Mouse (Mus musculus): ENCODE measurements around the gene Kif5a. TPM values are rescaled to one million over a fixed set of nuclear protein-coding genes. Genes with fewer than 3 reads are reported as not detected.

The Kif5a gene
- total RNA-seq, 1 experiment: 6.2 TPM

- TF ChIP-seq MAFK (IDR thresholded peaks at IDR 0.05; ENCODE audit: insufficient read depth, low read depth, low read length) (no peak), HCFC1 (IDR thresholded peaks at IDR 0.05; ENCODE audit: borderline replicate concordance, insufficient read depth, low read length) (no peak), ZC3H11A (IDR thresholded peaks at IDR 0.05; ENCODE audit: borderline replicate concordance, low read depth, low read length) (no peak), ZNF384 (IDR thresholded peaks at IDR 0.05; ENCODE audit: low read depth, low read length) (no peak), CHD2 (IDR thresholded peaks at IDR 0.05; ENCODE audit: low read depth, low read length) (no peak)
- DNase-seq (ENCODE audit: low read depth, low spot score): no peak
- no peak overlapping the region for H3K9ac ChIP-seq (ENCODE audit: insufficient read depth, low read depth, low read length, poor library complexity, severe bottlenecking)
- H3K36me3 ChIP-seq (ENCODE audit: control insufficient read depth, insufficient read depth, low read length, poor library complexity, severe bottlenecking): peaks cover 31% of the 10 kb centered on the region; the same call in 1 of the 2 replicates
- in situ Hi-C loops (cut with MboI; ENCODE audit: low sequenced_read_pairs in 2 of 2, unreplicated experiment in 2 of 2): no loop called here
- H3K4me1 ChIP-seq (ENCODE audit: control insufficient read depth in 2 of 2, insufficient read depth in 2 of 2, low read length in 2 of 2, poor library complexity in 1 of 2): peaks cover 7 to 8% of the 10 kb centered on the region in 2 experiments
- H3K9me3 ChIP-seq (ENCODE audit: control insufficient read depth, insufficient read depth, low read depth, low read length): no peaks in the 10 kb centered on the region
- no peak overlapping the region for H3K4me3 ChIP-seq (ENCODE audit: insufficient read depth in 1 of 2, low read depth in 1 of 2, low read length in 2 of 2, poor library complexity in 1 of 2, severe bottlenecking in 1 of 2)
- no peak overlapping the region for H3K27ac ChIP-seq (ENCODE audit: insufficient read depth, low read depth, low read length, poor library complexity, severe bottlenecking)
These were observed 63.7 kb downstream of the Kif5a start for GRCm38 (mm10) chr10:127199474-127199873.

- DNase-seq (ENCODE audit: low read depth, low spot score): no peak
- no peak overlapping the region for H3K27ac ChIP-seq (ENCODE audit: insufficient read depth, low read depth, low read length, poor library complexity, severe bottlenecking)
- peaks cover 7 to 11% of the 10 kb centered on the region in 2 experiments for H3K4me1 ChIP-seq (ENCODE audit: control insufficient read depth in 2 of 2, insufficient read depth in 2 of 2, low read length in 2 of 2, poor library complexity in 1 of 2)
- TF ChIP-seq MAFK (IDR thresholded peaks at IDR 0.05; ENCODE audit: insufficient read depth, low read depth, low read length): no peak
- no peak for TF ChIP-seq ZNF384 (IDR thresholded peaks at IDR 0.05; ENCODE audit: low read depth, low read length)
- no peak for TF ChIP-seq CHD2 (IDR thresholded peaks at IDR 0.05; ENCODE audit: low read depth, low read length)
- no peak for TF ChIP-seq ZC3H11A (IDR thresholded peaks at IDR 0.05; ENCODE audit: borderline replicate concordance, low read depth, low read length)
- H3K4me3 ChIP-seq (ENCODE audit: insufficient read depth in 1 of 2, low read depth in 1 of 2, low read length in 2 of 2, poor library complexity in 1 of 2, severe bottlenecking in 1 of 2): no peak overlapping the region
- H3K9ac ChIP-seq (ENCODE audit: insufficient read depth, low read depth, low read length, poor library complexity, severe bottlenecking): no peak overlapping the region
- in situ Hi-C loops (cut with MboI; ENCODE audit: low sequenced_read_pairs in 2 of 2, unreplicated experiment in 2 of 2): no loop called here
- H3K36me3 ChIP-seq (ENCODE audit: control insufficient read depth, insufficient read depth, low read length, poor library complexity, severe bottlenecking): peaks cover 31% of the 10 kb centered on the region; the same call in 1 of the 2 replicates
- no peaks in the 10 kb centered on the region for H3K9me3 ChIP-seq (ENCODE audit: control insufficient read depth, insufficient read depth, low read depth, low read length)
These were observed 64.1 kb downstream of the Kif5a start for GRCm38 (mm10) chr10:127199068-127199467.

GRCm38 (mm10) chr10:127198492-127198891 is 64.7 kb downstream of the Kif5a start:
- in situ Hi-C loops (cut with MboI; ENCODE audit: low sequenced_read_pairs in 2 of 2, unreplicated experiment in 2 of 2): no loop called here
- Histone ChIP-seq H3K9ac (ENCODE audit: insufficient read depth, low read depth, low read length, poor library complexity, severe bottlenecking) (no peak overlapping the region), H3K27ac (ENCODE audit: insufficient read depth, low read depth, low read length, poor library complexity, severe bottlenecking) (no peak overlapping the region), H3K36me3 (ENCODE audit: control insufficient read depth, insufficient read depth, low read length, poor library complexity, severe bottlenecking) (peaks cover 28% of the 10 kb centered on the region; the same call in 1 of the 2 replicates), H3K9me3 (ENCODE audit: control insufficient read depth, insufficient read depth, low read depth, low read length) (no peaks in the 10 kb centered on the region), H3K4me3 (ENCODE audit: insufficient read depth in 1 of 2, low read depth in 1 of 2, low read length in 2 of 2, poor library complexity in 1 of 2, severe bottlenecking in 1 of 2) (no peak overlapping the region), H3K4me1 (ENCODE audit: control insufficient read depth in 2 of 2, insufficient read depth in 2 of 2, low read length in 2 of 2, poor library complexity in 1 of 2) (peaks cover 7 to 11% of the 10 kb centered on the region in 2 experiments)
- TF ChIP-seq MAFK (IDR thresholded peaks at IDR 0.05; ENCODE audit: insufficient read depth, low read depth, low read length) (no peak), CHD2 (IDR thresholded peaks at IDR 0.05; ENCODE audit: low read depth, low read length) (no peak), HCFC1 (IDR thresholded peaks at IDR 0.05; ENCODE audit: borderline replicate concordance, insufficient read depth, low read length) (no peak), ZC3H11A (IDR thresholded peaks at IDR 0.05; ENCODE audit: borderline replicate concordance, low read depth, low read length) (no peak), ZNF384 (IDR thresholded peaks at IDR 0.05; ENCODE audit: low read depth, low read length) (no peak)
- DNase-seq (ENCODE audit: low read depth, low spot score): no peak

- no peak for DNase-seq (ENCODE audit: low read depth, low spot score)
- TF ChIP-seq ZNF384 (IDR thresholded peaks at IDR 0.05; ENCODE audit: low read depth, low read length): no peak
- no peak for TF ChIP-seq CHD2 (IDR thresholded peaks at IDR 0.05; ENCODE audit: low read depth, low read length)
- TF ChIP-seq MAFK (IDR thresholded peaks at IDR 0.05; ENCODE audit: insufficient read depth, low read depth, low read length): no peak
- no peak for TF ChIP-seq HCFC1 (IDR thresholded peaks at IDR 0.05; ENCODE audit: borderline replicate concordance, insufficient read depth, low read length)
- no peak for TF ChIP-seq ZC3H11A (IDR thresholded peaks at IDR 0.05; ENCODE audit: borderline replicate concordance, low read depth, low read length)
- in situ Hi-C loops (cut with MboI; ENCODE audit: low sequenced_read_pairs in 2 of 2, unreplicated experiment in 2 of 2): no loop called here
- H3K9ac ChIP-seq (ENCODE audit: insufficient read depth, low read depth, low read length, poor library complexity, severe bottlenecking): no peak overlapping the region
- peaks cover 7 to 15% of the 10 kb centered on the region in 2 experiments for H3K4me1 ChIP-seq (ENCODE audit: control insufficient read depth in 2 of 2, insufficient read depth in 2 of 2, low read length in 2 of 2, poor library complexity in 1 of 2)
- H3K9me3 ChIP-seq (ENCODE audit: control insufficient read depth, insufficient read depth, low read depth, low read length): no peaks in the 10 kb centered on the region
- no peak overlapping the region for H3K27ac ChIP-seq (ENCODE audit: insufficient read depth, low read depth, low read length, poor library complexity, severe bottlenecking)
- H3K36me3 ChIP-seq (ENCODE audit: control insufficient read depth, insufficient read depth, low read length, poor library complexity, severe bottlenecking): peaks cover 26% of the 10 kb centered on the region; the same call in 1 of the 2 replicates
- no peak overlapping the region for H3K4me3 ChIP-seq (ENCODE audit: insufficient read depth in 1 of 2, low read depth in 1 of 2, low read length in 2 of 2, poor library complexity in 1 of 2, severe bottlenecking in 1 of 2)
These were observed 65.5 kb downstream of the Kif5a start for GRCm38 (mm10) chr10:127197505-127198110.

Measured in ES-E14 (cell line).